Mouse (Mus musculus): Measurements from ENCODE around the gene Zdhhc7. TPM values are rescaled to one million over a fixed set of nuclear protein-coding genes. Genes with fewer than 3 reads are reported as not detected.

Zdhhc7 gene
- total RNA-seq, 2 experiments from 2014 or later: 35.4 to 36.4 TPM

DNA sequence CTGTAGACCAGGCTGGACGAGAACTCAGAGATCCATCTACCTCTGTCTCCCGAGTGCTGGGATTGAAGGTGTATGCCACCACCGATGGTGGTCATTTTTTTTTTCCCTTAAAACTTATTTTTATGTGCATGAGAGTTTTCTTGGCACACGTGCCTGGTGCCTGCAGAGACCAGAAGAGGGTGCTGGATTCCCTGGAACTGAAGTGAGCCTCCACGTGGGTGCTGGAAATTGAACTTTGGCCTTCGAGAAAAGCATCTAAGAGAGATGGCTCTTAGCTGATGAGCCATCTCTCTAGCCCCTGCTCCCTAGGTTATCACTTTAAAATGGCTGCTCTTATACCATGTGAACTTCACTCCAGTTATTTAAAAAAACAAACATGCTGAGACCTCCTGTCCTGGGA is 26.8 kb downstream of the Zdhhc7 start:
- intact Hi-C loops (cut with DNase I): no loop called here
- no peak for DNase-seq (ENCODE audit: low spot score)

DNA sequence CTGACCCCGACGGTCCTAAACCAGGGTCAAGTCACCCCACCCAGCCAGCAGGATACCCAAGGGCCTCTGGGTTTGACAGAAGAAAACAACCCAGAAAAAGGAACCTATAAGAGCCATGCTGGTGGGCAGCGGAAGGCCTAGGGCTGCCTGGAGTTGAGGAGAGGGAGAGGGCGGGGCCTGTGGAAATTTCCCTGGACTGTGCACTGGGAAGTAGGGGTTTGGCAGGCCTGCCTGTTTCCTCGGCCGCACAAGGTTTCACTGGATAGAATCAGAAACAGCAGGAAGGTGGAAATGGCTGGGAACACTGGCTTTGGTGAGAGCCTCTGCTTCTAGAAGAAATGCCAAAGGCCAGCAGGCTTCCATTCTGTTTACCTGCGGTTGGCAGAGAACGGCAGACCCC is 28.5 kb downstream of the Zdhhc7 start:
- peak; percentile 37 for DNase-seq (ENCODE audit: low spot score)

DNA sequence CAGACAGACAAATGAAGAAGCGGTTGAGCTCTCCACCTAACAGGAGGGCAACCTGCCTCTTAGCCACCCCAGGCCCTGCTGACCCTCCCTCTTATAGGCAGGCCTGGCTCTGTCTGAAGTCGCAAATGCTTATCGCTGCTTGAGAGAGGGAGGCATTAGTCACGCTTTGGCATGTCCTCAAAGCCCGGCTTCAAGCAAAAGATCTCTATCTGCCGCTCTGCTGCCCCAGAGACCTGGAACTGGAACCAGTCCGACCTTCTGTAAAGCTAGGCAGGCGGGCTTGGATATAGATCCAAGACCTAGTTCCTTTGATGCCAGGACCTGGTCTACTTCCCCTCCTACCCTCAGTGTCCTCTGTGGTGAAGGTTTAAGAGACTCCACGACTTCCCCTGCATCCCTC is 29.0 kb downstream of the Zdhhc7 start:
- no peak for DNase-seq (ENCODE audit: low spot score)
- intact Hi-C loops (cut with DNase I): loop anchor here (2.0 kb wide), 1 partner anchor 81 kb away; no protein-coding TSS in a partner anchor

More for the DNA sequence above, 28.5 kb downstream of the Zdhhc7 start:
- intact Hi-C loops (cut with DNase I): loop anchor here (2.0 kb wide), 1 partner anchor 82 kb away; no protein-coding TSS in a partner anchor

DNA sequence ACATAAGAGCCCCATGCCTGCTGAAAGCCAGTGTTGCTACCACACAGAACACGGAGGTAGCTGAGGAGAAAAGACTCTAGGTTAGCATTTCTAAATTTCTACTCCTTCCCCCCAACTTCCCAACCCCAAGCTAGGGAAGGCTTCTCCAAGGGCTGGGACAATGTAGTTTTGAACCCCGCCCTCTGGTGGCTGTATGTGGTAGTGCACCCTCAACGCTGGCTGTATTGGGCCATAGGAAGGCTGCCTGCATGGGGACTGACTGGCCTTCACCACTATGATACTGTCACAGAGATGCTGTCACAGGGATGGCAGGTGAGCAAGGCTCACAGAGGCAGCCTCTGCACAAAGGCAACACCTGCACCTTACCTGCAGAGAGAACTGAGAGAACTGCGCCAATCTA is 29.6 kb downstream of the Zdhhc7 start:
- peak; percentile 69 for DNase-seq (ENCODE audit: low spot score)
- intact Hi-C loops (cut with DNase I): loop anchor here (1.0 to 2.0 kb wide), 2 partner anchors 81 to 127 kb away; no protein-coding TSS in a partner anchor

DNA sequence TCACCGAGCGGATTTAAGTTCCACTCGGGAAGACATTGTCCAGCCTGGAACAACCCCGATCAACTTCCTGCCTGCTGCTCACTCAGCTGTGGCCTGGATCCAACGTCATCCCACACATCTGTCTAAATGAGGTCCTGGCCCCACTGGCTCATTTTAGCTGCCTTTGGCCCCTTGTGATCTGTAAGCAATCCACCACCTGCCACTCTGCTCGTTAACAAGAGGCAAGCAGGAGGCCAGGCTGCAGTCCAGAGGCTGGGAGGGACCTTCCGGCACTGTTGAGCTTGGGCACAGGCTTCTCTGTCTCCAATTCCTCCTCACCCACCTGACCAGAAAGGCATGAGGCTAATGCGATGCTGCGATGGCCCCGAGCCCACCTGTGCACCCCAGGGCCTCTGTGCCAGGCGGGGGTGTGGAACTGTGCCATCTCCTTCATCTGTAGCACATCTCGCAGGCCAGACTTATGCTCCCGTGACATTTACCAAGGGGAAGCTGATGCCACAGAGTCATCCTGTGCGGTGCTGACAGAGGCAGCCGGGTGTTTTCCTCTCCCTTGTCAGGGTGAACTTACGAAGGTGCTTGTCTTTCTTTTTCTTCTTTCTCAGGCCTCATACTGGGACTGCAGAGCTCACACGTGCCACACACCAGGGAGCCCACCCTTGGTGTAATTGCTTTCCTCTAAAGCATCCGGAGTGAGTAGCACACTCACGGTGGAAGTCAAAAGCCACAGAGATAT is 33.2 kb downstream of the Zdhhc7 start:
- peak; percentile 78 for DNase-seq (ENCODE audit: low spot score)
- intact Hi-C loops (cut with DNase I): no loop called here

DNA sequence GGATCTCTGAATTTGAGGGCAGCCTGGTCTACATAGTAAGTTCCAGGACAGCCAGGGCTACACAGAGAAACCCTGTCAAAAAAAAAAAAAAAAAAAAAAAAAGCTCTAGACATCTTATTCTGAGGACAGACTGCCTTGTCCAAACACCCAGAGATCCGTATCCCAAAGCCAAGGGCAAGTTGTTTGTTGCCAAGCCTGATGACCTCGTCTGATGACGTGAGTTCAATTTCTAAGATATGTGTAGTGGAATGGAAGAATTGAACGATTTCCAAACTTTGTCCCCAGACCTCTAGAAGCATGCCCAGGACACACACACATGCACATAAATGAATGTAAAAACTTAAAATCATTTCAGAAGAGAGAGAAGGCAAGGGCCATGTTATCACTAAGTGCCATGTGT is 35.1 kb downstream of the Zdhhc7 start:
- DNase-seq (ENCODE audit: low spot score): no peak
- intact Hi-C loops (cut with DNase I): no loop called here

DNA sequence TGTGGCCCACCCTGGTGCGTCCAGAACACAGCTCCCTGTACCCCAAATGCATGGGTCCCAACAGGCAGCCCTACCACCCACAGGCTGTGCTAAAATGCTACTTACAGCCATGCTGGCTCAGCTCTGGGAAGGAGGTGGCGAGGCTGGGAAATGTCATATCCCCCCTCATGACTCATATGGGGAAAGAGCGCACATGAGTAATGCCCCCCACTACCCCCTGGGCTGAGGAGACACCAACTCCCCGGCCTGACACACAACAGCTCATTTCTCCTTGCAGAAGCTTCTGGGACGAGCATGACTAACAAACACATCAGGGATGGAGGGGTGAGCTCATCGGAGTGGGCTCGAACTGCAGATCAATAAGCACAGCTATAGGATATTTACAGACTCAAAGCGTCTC is 35.7 kb downstream of the Zdhhc7 start:
- intact Hi-C loops (cut with DNase I): no loop called here

DNA sequence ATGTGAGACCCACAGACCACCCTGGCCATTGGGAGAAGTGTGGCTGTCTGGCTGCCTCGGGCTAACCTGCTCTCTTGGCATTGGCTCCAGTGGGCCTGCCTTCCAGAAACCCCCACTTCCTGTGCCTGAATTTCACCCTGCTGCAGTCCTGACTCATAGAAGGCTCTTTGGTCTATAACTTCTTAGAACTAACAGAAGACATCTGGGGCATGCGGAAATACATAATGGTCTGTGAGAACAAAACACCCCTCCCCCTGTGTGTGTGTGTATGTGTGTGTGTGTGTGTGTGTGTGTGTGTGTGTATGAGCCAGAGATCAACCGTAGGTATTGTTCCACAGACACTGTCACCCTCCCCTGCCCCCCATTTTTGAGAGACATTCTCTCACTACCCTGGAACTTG is 38.0 kb downstream of the Zdhhc7 start:
- no peak for DNase-seq (ENCODE audit: low spot score)
- intact Hi-C loops (cut with DNase I): no loop called here

More for the DNA sequence above, 35.7 kb downstream of the Zdhhc7 start:
- no peak for DNase-seq (ENCODE audit: low spot score)

DNA sequence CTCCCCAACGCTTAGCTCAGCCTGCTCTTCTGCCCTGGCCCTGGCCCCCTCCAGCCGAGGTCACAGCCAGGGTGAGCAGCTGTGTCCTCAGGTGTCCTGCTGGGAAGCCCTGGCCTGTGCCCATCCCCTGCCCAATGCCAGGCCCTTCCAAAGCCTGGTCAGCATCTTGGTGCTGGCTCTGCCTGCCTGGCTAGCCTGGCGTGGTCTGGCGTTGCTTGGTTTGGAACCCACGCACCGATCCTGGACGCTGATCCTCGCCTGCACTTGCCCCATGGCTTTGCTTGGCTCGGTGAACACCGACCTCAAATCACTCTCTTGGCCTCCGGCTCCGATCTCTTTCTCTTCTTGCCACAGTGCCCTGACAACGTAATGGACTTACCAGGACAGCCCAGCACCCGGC is 38.5 kb downstream of the Zdhhc7 start:
- intact Hi-C loops (cut with DNase I): no loop called here
- no peak for DNase-seq (ENCODE audit: low spot score)

DNA sequence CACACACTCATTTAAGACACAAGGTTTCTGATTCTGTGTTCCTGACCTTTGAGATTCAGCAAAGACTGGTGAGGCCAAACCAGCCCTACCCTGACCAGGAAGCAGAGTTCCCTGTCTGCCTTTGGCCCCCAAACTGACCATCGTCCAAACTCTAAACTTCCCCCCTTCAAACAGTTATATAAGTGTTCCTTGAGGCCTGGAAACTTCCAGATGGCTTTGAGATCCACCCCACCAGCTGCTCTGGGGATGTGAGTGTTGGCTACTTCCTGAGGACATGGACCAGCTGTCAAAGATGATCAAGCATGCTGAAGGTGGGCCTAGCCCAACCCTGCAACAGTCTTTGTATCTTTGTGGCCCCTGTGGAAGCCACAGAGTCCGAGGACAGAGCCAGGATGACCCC is 44.2 kb downstream of the Zdhhc7 start:
- DNase-seq (ENCODE audit: low spot score): peak; percentile 60
- intact Hi-C loops (cut with DNase I): no loop called here

DNA sequence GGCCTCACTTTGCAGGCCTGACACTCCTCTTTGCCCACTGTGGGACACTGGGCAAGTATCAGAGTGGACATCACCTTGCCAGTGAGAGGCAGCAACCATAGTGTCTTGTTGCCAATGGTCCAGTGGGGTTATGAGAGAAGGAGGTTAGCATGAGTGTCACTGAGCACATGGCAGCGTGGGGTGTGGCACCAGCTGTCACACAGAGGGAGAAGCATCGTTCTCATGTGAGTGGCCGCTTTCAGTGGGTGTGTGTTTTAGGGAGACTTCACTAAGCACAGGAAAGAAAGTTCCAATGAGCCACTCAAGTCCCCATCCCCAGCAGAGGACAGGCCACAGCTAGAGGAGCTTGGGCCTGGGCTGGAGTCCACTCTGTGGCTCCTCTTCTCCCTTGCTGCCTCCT is 46.4 kb downstream of the Zdhhc7 start:
- DNase-seq (ENCODE audit: low spot score): no peak
- intact Hi-C loops (cut with DNase I): no loop called here

DNA sequence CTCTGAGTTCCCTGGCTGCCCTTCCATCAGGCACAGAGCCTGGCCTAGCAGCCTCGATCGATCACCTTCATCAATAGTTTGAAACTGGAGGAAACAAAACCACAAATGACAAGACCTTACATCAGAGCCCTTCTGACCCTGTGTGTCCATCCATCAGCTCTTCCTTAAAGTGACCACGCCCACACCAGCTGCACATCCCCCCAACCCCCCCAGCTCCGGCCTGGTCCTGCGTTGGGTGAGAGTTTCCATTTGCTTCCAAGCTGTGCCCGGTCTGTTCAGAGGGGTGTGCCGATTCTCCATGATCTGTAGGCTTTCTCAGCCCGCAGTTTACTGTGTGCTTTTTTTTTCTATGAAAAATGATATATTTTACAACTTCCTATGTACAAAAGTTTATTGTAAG is 49.0 kb downstream of the Zdhhc7 start:
- DNase-seq (ENCODE audit: low spot score): no peak
- intact Hi-C loops (cut with DNase I): no loop called here

DNA sequence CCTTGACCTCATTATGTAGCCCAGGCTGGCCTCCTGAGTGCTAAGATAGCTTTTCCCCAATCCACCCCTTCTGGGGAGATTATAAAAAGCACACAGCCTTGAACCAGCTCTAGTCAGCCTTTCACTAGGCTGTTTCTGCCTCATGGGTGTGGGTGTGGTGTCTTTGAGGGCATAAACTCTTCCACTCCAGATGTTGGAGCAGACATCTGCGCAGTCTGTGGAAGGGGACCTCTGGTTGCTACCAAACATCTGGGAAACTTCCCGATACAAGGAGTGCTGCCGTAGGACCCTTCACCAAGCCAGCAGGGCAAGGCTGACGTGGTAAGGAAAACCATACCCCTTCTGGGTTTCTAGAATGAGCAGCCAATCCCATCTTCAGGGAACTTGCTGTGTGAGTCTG is 49.4 kb downstream of the Zdhhc7 start:
- intact Hi-C loops (cut with DNase I): no loop called here
- DNase-seq (ENCODE audit: low spot score): no peak

DNA sequence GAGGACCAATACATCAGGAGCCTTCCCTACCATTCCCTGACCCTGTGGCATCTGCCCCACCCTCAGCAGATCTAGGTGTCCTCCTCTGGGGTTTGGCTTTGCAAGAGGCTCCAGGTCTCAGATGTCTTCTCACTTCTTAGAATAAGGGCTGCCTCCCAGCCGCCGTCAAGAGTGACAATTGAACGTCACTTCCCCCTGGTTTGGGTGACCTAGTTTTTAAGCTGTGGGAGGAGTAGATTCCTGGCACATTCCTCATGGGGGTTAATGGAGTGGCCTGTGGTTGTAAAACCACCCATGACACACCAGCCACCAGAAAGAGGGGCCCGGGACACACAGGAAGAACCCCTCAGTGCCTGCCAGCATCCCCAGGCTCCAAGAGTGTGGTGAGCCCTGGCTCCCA is 50.3 kb downstream of the Zdhhc7 start:
- no peak for DNase-seq (ENCODE audit: low spot score)
- intact Hi-C loops (cut with DNase I): no loop called here

DNA sequence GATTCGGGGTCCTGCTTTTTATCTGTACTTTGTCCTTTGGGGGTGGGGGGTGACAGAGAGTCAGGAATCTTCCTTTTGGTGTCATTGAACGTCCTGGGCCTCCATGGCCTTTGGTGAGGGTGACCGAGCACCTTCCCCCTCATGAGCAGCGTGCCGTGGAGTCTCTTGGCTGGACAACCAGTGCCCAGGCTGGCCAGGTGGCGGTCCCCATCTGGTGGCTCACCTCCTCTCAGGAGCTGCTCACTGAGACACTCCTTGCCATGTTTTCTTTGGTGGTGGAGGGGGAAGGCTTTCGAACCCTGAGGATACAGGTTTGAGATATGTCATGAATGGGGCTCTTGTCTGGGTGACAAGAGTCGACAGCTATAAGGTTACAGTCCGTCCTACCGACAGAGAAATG is 50.9 kb downstream of the Zdhhc7 start:
- intact Hi-C loops (cut with DNase I): no loop called here
- DNase-seq (ENCODE audit: low spot score): no peak

DNA sequence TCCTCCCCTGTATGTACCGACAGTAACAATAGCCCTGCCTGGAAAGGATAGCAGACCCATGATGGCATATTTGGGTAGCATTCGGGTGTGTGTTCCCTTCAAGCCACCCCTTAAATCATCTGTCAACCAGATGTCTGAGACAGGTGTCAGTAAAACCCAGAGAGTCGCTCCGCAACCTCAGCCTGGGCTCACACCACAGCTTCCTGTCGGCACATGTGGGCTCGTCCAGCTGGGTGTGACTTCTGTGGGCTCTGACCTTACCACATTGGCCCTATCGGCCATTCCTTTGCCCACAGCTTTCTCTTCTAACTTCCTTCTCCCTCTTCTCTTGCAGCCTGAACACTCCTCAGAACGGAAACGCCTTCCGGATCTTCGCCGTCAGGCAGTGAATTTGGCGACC is 51.3 kb downstream of the Zdhhc7 start:
- intact Hi-C loops (cut with DNase I): no loop called here
- DNase-seq (ENCODE audit: low spot score): no peak

DNA sequence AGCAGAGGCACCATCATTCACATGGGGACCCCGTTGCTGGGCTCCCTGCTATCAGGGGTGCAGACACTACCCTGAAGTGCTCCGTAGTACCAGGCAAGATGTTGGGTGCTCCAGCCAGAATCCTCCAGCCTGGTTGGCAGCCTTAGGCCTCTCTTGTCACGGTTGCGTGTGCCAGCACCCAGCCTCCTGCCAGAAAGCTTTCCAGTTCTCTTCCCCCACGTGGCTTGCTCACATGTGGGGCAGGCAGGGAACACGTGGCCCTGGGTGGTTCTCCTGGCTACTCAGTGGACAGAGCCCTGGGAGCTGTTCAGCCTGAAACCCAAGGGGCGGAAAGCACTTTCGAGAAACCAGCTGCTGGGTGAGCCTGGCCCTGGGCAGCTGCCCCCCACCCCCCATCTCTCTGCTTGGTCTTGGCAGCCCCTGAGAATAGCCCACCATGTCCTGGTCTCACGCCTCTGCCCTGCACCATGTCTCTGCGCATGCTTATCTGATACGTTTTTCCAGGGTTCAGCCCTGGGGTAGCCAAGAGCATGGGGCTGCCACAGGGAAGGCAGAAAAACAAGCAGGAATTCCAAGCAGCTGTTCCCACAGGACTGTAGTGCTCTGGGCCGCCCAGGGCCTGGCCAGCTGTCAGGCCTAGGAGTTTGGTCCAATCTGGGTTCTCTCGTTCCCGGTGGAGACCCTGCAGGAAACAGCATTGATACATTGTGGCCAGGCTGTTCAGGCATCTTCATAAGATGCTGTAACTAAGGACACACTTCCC is 54.8 kb downstream of the Zdhhc7 start:
- intact Hi-C loops (cut with DNase I): no loop called here

DNA sequence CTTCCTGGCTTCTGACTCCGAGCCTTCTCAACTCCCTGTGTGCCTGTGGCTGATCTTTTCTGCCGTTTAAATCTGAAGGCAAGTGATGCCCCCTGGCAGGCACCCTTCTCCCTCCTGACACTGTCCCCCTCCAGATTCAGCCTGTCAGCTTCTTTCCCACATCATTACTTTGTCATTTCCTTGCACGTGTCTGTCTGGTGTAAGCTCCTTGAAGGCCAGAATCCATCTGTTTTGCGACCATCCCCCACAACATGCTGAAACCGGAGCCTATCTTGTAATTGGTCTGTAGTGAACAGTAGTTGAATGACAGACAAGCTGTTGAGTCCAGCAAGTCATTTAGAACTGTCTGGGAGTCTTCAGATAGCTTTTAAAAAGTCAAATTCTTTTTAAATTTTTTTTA is 55.8 kb downstream of the Zdhhc7 start:
- intact Hi-C loops (cut with DNase I): no loop called here
- no peak for DNase-seq (ENCODE audit: low spot score)

More for the DNA sequence above, 54.8 kb downstream of the Zdhhc7 start:
- DNase-seq (ENCODE audit: low spot score): peak; percentile 91

DNA sequence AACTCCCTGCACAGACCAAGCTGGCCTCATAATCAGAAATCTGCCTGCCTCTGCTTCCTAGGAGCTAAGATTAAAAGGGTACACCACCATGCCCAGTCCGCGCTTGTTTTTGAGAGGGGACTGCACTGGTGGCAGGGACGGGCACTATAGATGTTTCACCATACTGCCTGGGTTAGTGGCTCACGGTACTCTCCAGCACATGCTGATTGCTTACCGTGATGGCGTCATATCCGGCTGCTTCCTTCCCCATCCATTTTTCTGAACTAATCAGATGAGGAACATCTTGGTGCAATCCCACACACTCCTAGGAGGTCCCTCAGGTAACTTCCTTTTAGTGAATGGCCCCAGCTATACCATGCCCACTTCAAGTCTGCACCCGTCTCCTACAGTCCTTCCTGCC is 56.4 kb downstream of the Zdhhc7 start:
- DNase-seq (ENCODE audit: low spot score): no peak
- intact Hi-C loops (cut with DNase I): loop anchor here (5.0 kb wide), 1 partner anchor 43 kb away; no protein-coding TSS in a partner anchor

DNA sequence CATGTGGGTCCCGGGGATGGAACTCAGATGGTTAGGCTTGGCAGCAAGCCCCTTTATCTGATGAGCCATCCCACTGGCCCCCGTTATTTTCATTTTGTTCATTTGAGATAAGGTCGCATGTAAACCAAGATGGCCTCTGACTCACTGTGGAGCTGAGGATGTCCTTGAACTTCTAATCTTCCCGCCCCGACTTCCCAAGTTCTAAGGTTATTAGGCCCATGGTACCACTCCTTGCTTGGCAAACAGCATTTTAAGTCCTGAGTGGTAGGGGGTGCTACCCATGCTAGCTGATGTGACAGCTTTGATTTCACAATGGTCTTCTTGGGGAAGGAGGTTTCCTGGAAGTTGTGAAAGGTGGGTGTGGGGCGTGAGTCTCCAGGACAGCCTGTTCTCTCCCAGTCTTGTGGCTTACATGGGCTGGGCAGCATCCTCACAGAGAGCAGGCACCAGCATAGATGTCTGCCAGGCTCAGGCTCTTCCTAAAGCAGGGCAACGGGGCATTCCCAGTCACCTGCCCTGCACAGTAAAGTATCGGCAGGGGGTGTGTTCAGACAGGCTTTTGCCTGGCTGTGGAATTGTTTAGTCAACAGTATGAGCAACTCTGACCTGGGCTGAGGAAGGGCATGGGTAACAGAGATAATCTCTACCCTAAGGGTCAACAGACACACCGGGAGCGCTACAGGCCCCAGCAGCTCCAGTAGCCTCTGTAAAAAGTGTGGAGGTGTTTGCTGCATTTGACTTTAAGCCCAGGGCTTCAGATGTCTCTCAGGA is 58.6 kb downstream of the Zdhhc7 start:
- intact Hi-C loops (cut with DNase I): loop anchor here (5.0 kb wide), 1 partner anchor 40 kb away; no protein-coding TSS in a partner anchor
- no peak for DNase-seq (ENCODE audit: low spot score)
